Mouse (Mus musculus): Measurements from ENCODE around the gene Alg6.

GRCm38 (mm10) chr4:99770555-99770954 lies 55.1 kb downstream of the Alg6 start:
- TF ChIP-seq CTCF (IDR thresholded peaks at IDR 0.05; ENCODE audit: control insufficient read depth, insufficient read depth, low read length): no peak
- TF ChIP-seq POLR2A (IDR thresholded peaks at IDR 0.05; ENCODE audit: borderline replicate concordance, control insufficient read depth, low read depth, low read length): no peak
